Mouse (Mus musculus) gastrocnemius, postnatal 4 days (tissue): ENCODE data around the gene Cfap44. TPM values are rescaled to one million over a fixed set of nuclear protein-coding genes. Genes with fewer than 3 reads are reported as not detected.
"Not testable (repeated sequence)": the region's sequence is repeated elsewhere in the genome, so short reads cannot be mapped to it uniquely, and the experiment has no call there.

Experiments used
- DNase-seq, 2 experiments: peaks; one replicate each; pipeline ENCODE4 v3.0.0; 2021 to 2022; ENCODE audit warnings: low spot score in 2 of 2, mixed read lengths in 2 of 2
- total RNA-seq, 2 experiments: library from RNA; stranded (reverse); gene quantifications; 2 replicates each; pipeline ENCODE4 v1.2.3; 2021

The Cfap44 gene
- total RNA-seq, 2 experiments from 2014 or later, result 0.05 to 0.16 TPM

DNA sequence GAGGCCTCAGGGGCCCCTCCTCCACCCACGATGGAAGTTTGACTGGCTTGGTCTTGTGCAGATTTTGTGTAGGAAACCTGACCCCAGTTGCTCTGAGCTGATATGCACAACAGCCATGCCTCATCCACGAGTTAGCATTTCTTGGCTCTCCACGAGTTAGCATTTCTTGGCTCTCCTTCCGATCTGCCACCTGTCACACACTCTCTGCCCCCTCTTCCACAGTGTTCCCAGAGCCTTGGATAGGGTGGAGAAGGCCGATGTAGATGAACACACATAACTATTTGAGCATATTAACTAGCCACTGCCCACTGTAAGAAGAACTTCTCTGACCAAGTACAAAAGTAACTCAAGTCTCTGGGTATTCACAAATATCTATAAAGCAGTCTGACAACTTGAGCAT, 33.9 kb downstream of the Cfap44 start:
- no peak for DNase-seq

- DNase-seq, result no peak
These were observed 35.4 kb downstream of the Cfap44 start for GRCm38 (mm10) chr16:44430021-44430420.

GRCm38 (mm10) chr16:44434931-44435330, 40.3 kb downstream of the Cfap44 start:
- DNase-seq, result no peak

- no peak for DNase-seq
These were observed 40.9 kb downstream of the Cfap44 start for GRCm38 (mm10) chr16:44435481-44435880.

DNA sequence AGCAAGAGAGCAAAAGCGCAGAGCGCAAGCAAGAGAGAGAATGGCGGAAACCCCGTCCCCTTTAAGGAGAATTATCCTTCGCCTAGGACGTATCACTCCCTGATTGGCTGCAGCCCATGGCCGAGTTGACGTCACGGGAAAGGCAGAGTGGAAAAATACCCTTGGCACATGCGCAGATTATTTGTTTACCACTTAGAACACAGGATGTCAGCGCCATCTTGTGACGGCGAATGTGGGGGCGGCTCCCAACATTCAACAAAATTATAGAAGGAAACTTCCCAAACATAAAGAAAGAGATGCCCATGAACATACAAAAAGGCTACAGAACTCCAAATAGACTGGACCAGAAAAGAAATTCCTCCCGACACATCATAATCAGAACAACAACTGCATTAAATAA, 47.3 kb downstream of the Cfap44 start:
- not testable (repeated sequence) for DNase-seq

DNA sequence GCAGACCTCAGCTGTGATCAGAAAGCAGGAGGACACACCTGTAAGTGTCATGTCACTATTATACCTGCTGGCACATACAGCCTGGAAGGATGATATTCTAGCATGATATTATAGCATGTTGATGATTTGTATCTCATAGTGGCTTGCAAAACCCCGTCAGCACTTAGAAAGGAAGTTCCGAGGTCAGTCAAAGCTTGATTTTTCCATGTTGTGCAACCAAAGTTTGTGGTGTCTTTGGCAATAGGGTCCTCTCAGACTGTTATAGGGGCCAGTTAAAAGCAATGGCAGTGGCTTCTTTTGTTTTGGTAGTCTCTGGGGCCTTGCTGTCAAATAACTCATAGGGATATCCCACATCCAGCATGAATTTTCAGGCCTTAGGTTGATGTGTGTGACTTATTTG, 63.3 kb downstream of the Cfap44 start:
- DNase-seq, result no peak

DNA sequence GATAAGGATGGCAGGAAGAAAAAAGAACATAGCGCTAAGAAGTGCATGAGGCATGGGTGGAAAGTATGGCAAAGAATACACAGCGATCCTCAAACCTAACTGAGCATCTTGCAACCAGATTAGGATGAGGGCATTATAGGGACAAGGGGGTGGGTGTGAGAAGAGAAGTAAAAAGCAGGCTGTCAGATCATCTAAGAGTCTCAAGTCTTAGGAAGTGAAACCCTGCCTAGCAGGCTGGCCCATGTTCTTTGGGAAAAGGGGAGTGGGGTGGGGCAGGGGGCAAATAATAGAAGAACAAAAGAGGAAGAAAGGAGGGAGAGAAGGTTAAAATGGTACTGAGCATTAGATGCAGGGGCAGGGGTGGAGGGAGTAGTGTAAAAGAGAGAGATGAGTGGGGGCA, 64.2 kb downstream of the Cfap44 start:
- no peak for DNase-seq

- no peak for DNase-seq
These were observed 66.3 kb downstream of the Cfap44 start for GRCm38 (mm10) chr16:44460922-44461321.

- no peak for DNase-seq
These were observed 80.7 kb downstream of the Cfap44 start for GRCm38 (mm10) chr16:44475281-44475680.

- DNase-seq, result no peak
These were observed 81.2 kb downstream of the Cfap44 start for GRCm38 (mm10) chr16:44475682-44476375.

GRCm38 (mm10) chr16:44478767-44479166, 84.2 kb downstream of the Cfap44 start:
- DNase-seq, result no peak

DNA sequence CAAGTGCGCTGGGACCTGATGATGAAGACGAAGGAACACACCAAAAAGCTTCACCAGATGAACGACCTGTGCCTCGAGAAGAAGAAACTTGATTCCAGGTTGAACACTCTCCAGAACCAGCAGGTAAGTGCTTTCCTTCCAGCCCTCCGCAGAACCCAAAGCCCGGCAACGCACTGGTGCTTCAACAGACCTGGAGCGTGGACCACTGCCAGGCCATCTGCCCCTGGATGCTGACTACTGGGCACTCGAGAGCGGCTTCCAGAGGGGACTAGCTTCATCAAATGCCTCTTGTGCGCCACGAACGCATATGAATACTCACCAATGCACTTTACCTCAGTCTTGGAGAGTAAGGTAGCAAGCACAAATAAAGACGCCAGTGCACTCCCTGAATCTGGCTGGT, 85.3 kb downstream of the Cfap44 start:
- DNase-seq, result no peak

DNA sequence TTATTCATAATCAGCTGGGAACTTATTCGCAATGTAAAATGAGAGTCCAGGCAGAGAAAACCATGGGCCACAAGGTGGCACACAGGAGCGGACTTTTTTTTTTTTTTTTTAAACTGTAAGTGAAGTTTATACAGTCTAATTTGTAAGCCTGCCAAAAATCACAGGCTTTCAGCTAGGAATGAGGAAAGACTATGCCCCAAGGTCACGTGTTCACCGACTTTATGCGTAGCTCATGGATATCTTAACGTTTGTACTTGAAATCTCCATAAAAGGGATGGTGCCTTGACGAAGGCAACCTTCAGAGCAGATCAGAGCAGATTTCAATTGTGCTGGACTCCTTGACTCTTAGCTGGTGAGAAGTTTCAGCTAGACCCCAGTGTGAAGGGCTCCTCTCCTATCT, 86.0 kb downstream of the Cfap44 start:
- DNase-seq, result no peak

- no peak for DNase-seq
These were observed 87.3 kb downstream of the Cfap44 start for GRCm38 (mm10) chr16:44481599-44482593.

DNA sequence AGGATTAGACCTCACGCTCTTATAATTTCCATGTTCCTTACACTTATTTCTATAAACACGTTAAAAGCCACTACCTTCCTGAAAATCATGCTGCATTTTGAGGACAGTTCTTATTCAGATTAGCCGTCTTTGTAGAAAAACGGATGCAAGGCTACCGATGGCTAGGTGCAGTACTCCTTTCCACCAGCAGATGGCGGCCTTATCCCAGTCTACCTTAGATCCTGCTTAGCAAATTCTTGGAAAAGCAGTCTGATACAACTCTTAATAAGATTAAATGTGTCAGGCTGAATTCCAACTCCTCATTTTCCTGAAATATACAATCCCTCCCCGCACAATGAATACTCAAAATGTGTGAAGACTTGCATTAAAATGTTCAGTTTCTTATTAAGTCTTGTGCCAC, 89.5 kb downstream of the Cfap44 start:
- DNase-seq, result peak; percentile 66 to 80

DNA sequence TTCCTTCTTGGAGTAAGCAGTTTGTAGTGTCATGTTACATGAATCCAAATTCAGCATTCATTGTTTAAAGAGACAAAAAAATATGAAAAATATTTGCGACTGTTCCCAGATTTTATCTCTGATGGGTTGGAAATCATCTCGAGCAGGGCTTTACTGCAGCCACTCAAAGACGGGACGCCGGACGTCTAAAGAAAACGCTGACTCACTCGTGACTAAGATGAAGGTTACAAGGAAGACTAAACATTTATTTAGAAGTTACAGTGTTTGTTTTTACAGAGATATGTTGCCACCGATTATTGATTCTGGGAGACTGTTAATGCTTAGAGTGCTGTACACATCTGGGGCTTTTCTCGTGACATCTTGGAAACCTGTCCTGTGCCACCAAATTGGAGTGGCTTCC, 90.2 kb downstream of the Cfap44 start:
- DNase-seq, result no peak

- no peak for DNase-seq
These were observed 91.1 kb downstream of the Cfap44 start for GRCm38 (mm10) chr16:44485691-44486090.

- DNase-seq, result no peak
These were observed 92.0 kb downstream of the Cfap44 start for GRCm38 (mm10) chr16:44486612-44487011.

- no peak for DNase-seq
These were observed 92.6 kb downstream of the Cfap44 start for GRCm38 (mm10) chr16:44487194-44487593.

DNA sequence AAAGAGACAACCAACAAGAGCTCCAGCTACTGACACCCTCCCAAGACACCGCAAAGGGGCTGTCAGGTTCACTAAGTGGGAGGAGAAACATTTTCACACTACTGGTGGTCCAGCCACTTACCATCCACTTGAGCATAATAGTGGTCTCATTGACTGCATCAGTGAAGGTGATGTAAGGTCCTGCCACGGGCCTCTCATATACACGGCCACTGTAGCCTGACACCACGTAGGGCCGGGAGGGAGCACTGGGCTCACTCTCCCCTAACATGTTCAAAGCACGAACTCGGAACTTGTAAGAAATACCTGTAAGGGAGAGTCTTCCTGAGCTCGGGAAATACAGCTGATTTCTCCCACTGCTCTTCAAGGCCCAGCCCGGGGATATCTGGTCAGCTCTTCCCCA, 96.5 kb downstream of the Cfap44 start:
- no peak for DNase-seq

- no peak for DNase-seq
These were observed 97.6 kb downstream of the Cfap44 start for GRCm38 (mm10) chr16:44492151-44492550.

DNA sequence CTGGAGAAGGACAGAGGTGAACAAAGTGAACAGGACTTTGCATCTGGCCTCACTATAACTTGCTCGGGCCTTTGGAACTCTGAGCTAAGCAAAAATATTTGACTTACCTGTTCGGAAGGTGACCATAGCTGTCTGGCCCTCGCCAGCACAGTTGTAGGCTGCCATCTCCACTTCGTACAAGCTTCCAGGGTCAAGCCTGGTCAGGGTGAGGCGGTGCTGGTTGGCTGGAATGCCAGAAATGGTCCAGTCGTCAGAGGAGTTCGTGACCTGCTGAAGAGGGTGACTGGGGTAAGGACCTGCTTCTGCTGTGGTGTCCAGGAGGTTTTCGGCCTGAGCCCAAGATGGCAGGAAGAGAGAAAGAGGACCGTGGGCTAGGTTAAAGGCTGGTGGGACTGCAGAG, 98.1 kb downstream of the Cfap44 start:
- no peak for DNase-seq
